Mouse (Mus musculus) frontal cortex, postnatal 25 days (tissue): ENCODE measurements around the gene Zfp128.
"Not testable (repeated sequence)": the region's sequence is repeated elsewhere in the genome, so short reads cannot be mapped to it uniquely, and the experiment has no call there.

Experiments
- DNase-seq, 2 experiments: peaks; one replicate each; pipeline ENCODE4 v3.0.0; 2022; ENCODE audit warnings: low spot score in 2 of 2

The Zfp128 gene

DNA sequence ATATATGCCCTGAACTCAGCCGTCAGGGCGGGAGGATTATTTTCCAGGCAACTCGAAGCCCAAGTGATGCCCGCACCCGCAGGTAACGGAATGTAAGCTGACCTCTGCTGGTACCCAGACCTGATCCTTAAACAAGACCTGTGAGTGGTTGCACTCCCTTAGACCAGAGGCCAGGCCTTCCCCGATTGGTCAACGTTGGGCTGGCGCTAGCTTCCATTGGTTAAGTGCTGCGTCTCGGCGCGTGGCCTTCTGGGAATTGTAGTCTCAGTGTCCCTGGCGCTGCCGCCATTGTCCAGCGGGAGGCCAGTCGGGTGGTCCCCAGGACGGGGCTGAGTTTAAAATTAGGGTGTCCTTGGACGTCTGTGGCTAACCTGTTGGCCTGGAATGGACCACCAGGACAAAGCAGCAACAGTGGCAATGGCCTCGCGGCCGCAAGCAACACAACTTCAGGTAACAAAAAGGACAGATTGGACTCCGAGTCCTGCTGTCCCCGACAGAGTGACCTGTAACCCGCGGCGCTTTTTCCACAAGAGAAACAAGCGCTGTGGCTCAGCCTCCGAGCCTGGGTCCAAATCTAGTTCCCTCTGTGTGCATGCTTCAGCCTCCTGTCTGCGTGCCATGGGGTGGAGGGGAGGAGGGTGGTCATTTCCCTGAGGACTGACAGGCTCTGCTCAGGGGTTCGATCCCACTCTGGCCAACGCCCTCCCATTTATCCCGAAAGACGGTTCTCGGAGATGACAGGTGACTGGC, at the start of gene Zfp128:
Gene Zfp128 (plus strand): TSS at position 267 of the 750 bp plus-strand sequence.
- peak; percentile 90 to 92 for DNase-seq

GRCm38 (mm10) chr7:12834162-12835120, 46.5 kb upstream of the Zfp128 start, which contains the start of gene Zfp110:
TSS of gene Zfp110 (plus strand) at chr7:12834761.
- peak; percentile 68 to 71 for DNase-seq

DNA sequence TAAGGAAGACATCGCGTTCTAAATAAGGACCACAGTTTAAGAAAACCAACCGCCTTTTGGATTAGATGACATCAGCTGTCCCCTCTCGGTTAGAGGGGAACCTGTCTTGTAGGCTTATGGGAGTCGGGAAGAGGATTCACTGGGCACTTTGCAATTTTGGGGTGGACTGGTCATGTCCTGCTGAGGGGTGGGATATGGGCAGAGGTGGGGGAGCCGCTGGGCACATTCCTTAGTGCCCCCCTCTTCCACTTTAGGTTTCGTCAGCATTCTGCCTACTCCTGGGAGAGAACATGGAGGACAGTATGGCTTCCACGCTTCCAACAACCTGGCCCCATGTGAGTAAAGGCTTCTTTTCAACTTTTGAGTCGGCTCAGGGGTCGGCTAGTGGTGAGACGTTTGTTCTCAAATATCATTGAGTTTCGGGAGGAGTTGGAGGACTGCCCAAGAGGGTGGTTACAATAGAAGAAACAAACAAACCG, 45.7 kb upstream of the Zfp128 start:
- no peak for DNase-seq

- DNase-seq, result no peak
Observed at GRCm38 (mm10) chr7:12835779-12836178, 45.2 kb upstream of the Zfp128 start.

DNA sequence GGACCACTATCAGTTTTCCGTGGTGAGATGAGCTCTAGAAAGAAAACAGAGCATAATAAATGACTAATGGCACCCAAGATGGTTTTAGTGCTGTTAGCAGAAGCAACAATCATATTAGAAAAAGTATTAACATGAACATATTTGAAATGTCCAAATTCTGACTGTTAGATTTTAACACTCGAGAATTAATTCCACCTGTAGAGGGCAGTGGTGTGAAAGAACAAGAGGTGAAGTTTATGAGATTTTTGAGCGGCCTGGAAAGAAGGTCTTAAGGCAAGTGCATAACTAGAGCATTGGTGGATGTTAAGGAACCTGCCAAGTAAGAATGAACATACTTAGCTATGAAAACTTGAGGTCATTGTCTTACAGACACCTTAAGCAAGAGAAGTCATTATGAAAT, 6.7 kb upstream of the Zfp128 start:
- no peak for DNase-seq

GRCm38 (mm10) chr7:12880036-12880435, 941 bp upstream of the Zfp128 start:
- no peak for DNase-seq

DNA sequence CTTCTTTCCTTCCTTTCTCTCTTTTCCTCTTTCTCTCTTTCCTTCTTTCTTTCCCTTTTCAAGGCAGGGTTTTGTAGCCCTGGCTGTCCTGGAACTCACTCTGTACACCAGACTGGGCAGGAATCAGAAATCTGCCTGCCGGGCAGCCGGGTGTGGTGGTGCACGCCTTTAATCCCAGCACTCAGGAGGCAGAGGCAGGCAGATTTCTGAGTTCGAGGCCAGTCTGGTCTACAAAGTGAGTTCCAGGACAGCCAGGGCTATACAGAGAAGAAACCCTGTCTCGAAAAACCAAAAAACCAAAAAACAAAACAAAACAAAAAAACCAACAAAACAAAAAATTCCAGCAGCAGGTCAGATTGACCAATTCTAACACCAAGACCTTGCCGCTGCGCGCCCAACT, 480 bp upstream of the Zfp128 start:
- not testable (repeated sequence) for DNase-seq

DNA sequence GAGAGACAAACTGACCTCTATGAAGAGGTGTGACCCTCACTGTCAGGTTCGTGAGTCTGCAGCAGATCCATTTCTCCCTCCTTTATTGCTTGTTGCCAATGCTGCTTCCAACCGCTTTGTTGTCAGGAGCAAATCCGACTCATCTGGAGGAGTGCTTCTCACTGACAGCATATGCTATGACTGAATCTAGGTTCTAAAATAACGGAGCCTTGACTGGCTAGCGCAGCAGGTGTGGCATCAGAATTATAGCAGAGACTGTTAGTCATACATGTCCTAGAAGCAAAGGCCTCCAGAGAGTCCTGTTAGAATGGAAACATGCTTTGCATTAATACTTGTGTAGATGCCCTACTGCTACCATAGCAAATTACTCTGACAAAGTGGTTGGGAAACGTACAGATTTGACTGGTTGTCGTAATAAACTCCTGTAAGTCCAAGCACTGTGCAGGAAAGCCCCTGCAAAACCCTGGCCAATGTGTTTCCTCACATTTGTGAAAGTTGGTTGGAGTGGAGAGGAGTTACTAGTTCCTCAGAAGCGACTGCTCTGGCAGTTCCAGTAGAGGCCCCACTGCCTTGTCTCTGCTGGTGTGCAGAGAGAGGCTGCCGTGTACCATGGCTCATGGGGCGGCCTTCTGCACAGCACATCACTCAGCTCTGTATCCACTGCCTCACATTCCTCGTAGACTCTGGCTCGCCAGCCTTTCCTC, 5.7 kb downstream of the Zfp128 start:
- no peak for DNase-seq

- no peak for DNase-seq
Observed at GRCm38 (mm10) chr7:12887585-12887984, 6.6 kb downstream of the Zfp128 start.

DNA sequence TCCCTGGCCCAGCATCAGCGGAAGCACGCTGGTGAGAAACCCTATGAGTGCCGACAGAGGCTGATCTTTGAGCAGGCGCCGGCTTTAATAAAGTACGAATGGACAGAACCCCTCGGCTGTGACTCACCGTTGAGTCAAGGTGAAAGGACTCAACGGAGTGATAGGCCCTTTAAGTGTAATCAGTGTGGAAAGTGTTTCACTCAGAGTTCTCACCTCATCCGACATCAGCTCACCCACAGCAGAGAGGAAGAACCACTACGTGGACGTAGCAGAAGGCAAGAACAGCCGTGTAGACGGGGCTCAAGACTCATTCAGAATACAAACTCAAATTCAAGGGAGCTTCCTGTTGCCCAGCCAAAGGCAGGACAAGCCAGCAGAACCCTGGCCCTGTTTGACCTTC, 10.0 kb downstream of the Zfp128 start:
- no peak for DNase-seq

DNA sequence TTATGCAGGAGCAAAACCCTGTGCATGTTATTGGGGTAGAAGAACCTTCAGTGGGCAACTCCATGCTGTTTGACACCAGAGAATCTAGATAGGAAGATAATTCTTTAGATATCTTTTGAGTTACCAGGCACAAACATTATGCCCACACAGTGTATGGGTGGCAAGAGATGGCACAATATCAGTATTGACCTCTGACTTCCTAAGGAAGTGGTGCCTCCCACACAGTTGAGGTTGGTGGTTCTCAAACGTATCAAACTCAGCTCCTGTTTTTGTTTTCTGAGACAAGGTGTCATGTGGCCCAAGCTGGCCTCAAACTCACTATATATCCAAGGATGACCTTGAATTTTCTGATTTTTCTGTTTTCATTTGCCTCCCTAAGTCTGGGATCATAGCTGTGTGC, 10.4 kb downstream of the Zfp128 start:
- no peak for DNase-seq

GRCm38 (mm10) chr7:12897655-12898410, 16.9 kb downstream of the Zfp128 start, which contains the start of gene Zscan22:
TSS of gene Zscan22 (plus strand) at chr7:12897815.
- peak; percentile 85 to 91 for DNase-seq

DNA sequence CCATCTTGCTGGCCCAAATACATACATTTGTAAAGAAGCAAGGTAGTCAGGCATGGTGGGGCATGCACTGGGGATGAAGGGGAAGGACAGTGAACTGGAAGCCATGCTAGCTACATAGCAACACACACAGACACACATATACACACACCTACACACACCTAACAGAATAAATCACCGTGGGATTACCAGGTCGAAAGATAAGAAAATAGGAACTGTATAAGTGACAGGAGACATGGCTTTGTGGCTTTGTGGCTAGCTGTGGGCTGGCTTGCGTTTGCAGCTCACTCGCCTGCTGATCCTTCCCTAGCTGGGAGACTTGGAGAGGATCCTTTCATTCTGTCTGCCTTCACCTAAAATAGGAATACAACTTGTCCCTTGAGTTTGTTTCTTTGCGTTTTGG, 20.5 kb downstream of the Zfp128 start:
- no peak for DNase-seq

GRCm38 (mm10) chr7:12903623-12904022, 22.6 kb downstream of the Zfp128 start:
- DNase-seq, result no peak

DNA sequence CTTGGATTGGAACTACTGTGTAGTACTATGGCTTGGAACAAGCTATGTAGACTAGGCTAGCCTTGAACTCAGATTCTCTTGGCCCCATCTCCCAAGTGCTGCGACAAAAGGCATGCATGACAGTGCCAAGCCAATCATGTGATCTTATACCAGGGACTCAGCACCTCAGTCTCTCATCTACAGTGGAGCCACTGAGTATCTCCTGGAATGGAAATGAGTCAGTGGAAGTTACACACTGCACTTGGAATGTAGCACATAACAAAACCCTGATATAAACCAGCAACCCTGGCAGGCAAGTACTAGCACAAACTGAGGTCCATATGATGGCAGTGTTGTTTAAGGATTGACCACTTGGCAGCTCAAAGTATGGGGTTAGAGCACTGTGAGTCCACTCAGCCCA, 24.2 kb downstream of the Zfp128 start:
- no peak for DNase-seq

DNA sequence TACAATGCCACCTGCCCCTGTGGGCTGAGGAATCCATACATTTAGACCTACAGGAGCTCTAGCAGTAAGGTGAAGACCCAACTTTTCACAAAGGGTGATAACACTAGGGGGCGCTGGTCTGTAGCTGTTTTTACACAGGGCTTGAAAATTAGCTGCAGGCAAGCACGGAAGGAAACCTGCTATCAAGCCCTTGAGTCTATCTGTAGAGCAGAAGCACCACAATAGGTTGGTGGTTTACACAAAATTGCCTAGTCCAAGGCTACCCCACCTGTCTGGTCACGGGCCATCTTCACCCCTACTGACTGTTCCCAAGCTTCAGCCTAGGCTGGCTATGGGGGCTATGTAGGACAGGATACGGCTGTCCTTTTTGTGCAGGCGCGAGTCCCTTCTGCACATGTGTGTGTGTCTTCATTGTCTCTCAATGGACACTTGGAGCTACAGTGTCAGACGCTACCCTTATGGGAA, 28.6 kb downstream of the Zfp128 start:
- peak; percentile 61 to 73 for DNase-seq

- peak; percentile 46 to 47 for DNase-seq
Observed at GRCm38 (mm10) chr7:12910181-12910668, 29.2 kb downstream of the Zfp128 start.

- DNase-seq, result no peak
Observed at GRCm38 (mm10) chr7:12913556-12913955, 32.6 kb downstream of the Zfp128 start.

- DNase-seq, result not testable (repeated sequence)
Observed at GRCm38 (mm10) chr7:12920495-12920894, 39.5 kb downstream of the Zfp128 start.

- no peak for DNase-seq
Observed at GRCm38 (mm10) chr7:12921318-12921704, 40.3 kb downstream of the Zfp128 start.
